Mouse (Mus musculus) large intestine, adult 2 months (tissue): ENCODE measurements around the gene U2af1. TPM values are rescaled to one million over a fixed set of nuclear protein-coding genes. Genes with fewer than 3 reads are reported as not detected.
"Not testable (repeated sequence)": the region's sequence is repeated elsewhere in the genome, so short reads cannot be mapped to it uniquely, and the experiment has no call there.

Experiments used
- DNase-seq: peaks from one replicate; pipeline ENCODE4 v3.0.0-alpha.2; 2012; ENCODE audit warnings: low read depth, low spot score
- WGBS: fragments of 180-500 bp; shearing (Covaris S2); methylation state at CpG from one replicate; pipeline ENCODE4 v1.1.7; 2018; 5-methylcytosine and 5-hydroxymethylcytosine counted together
- polyA plus RNA-seq: library from polyadenylated mRNA; depleted of rRNA; stranded (reverse); fragments of >200 nt; gene quantifications from 2 replicates; pipeline ENCODE4 v1.2.3, GENCODE M21; 2012; rRNA removed

U2af1 gene
- polyA plus RNA-seq: 62.0 and 65.5 TPM in 2 replicates

- DNase-seq: peak; percentile 87
- under 1% methylated on average over 76 of the region's 77 CpGs for WGBS
Observed at GRCm38 (mm10) chr17:31658468-31659185, at the start of gene U2af1. Gene U2af1 (minus strand): TSS chr17:31658892.

GRCm38 (mm10) chr17:31705271-31706020 is 46.8 kb upstream of the U2af1 start:
- WGBS: 75% methylated on average over 20 of the region's 20 CpGs
- no peak for DNase-seq

DNA sequence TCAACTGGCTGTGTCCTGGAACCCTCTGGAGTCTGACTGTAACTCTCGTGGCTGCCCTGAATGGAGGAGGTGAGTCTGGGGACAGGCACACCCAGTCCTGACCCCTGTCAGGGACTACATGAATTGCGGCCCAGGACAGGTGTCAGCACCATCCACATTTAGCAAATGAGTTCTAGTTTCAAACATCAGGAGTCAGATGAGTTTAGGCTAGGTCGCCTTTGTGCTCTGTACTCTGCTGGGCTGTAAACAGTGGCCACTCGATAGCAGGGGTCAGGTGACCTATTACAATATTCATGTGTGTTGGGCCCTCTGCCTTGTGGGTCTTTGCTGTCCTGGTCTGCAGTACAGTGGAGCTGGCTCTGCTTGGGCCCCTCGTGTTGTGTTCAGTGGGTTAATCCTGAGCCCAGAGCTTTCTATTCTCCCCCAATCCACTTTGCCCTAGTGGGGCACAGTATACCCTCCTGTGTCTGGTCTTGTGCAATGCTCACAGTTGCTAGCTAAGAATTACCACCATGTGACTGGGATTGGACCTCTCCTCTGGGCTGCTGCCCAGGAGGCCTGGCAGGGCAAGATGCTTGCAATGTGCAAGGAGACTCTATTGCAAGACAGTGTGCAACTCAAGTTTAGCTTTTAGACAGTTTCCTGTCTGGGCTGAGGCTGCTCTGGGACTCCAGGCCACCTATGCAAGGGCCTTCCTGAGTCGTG is 44.7 kb upstream of the U2af1 start:
- no peak for DNase-seq

GRCm38 (mm10) chr17:31698347-31698746 is 39.7 kb upstream of the U2af1 start:
- no peak for DNase-seq
- 68% methylated on average over 11 of the region's 11 CpGs for WGBS

More for the DNA sequence above, 44.7 kb upstream of the U2af1 start:
- 62% methylated on average over 6 of the region's 6 CpGs for WGBS

DNA sequence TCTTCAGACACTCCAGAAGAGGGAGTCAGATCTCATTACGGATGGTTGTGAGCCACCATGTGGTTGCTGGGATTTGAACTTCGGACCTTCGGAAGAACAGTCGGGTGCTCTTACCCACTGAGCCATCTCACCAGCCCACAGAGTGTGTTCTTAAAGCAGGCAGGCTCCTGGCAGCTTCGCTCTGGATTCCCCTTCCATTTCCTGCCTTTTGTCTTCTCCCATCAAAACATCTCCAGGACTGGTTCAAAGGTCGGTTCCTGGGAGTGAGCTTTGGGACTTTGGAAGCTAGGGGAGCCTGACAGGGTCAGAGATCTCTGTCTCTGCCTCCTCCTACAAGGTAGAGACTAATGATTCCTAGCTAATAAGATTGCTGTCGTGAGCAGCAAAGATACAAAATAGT is 36.7 kb upstream of the U2af1 start:
- WGBS: 80% methylated on average over 7 of the region's 7 CpGs
- not testable (repeated sequence) for DNase-seq

- 69% methylated on average over 1 of the region's 1 CpGs for WGBS
- DNase-seq: no peak
Observed at GRCm38 (mm10) chr17:31694949-31695348, 36.3 kb upstream of the U2af1 start.

DNA sequence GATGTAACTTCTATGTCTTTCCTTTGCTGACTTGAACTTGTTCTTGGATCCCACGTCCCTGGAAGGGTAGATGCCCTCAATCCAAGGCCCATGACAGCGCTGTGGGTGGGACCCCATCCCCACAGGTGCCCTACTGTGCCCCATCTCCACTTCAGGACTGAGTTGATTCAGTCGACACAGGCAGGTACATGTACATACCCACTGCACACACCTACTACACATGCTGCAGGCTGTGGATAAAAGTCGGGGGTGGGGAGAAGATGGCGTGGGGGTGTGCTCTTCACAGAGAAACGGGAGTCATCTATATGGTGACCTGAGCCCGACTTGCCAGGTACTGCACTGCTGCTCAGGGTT is 35.3 kb upstream of the U2af1 start:
- DNase-seq: no peak
- 55% methylated on average over 7 of the region's 7 CpGs for WGBS

DNA sequence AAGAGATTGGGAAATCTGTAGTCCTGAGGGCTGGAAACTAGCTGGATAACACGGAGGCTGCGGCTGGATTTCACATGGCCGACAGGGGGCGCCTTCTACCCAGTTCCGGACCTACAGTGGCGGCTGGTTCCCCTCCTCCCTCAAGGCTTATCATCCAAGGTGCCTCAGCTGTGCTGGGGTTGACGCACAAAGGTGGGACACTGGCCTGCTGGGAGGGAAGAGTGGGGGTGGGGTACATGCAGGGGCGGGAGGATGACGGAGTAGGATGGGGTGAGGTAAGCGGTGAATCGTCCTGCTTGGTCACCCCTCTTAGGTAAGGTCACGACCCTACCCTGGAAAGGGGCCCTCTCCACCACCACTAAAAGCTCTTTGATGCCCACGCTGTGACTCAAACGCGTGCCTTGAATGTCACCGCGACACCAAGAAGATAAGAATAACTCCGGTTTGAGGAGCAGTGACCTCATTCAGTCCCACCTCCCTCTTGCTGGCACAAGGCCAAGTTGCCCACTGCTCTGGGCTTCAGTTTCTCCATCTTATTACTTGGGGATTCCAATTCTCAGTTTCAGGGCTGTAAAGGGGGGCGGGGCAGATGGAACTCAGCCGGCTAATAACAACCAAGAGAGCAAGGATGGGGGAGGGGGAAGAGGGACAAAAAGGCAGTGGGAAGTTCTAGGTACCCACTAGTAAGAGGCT is 34.8 kb upstream of the U2af1 start:
- 2% methylated on average over 20 of the region's 20 CpGs for WGBS

GRCm38 (mm10) chr17:31692918-31693317 is 34.2 kb upstream of the U2af1 start:
- 32% methylated on average over 5 of the region's 5 CpGs for WGBS

More for the DNA sequence above, 34.8 kb upstream of the U2af1 start:
- peak; percentile 18 for DNase-seq

DNA sequence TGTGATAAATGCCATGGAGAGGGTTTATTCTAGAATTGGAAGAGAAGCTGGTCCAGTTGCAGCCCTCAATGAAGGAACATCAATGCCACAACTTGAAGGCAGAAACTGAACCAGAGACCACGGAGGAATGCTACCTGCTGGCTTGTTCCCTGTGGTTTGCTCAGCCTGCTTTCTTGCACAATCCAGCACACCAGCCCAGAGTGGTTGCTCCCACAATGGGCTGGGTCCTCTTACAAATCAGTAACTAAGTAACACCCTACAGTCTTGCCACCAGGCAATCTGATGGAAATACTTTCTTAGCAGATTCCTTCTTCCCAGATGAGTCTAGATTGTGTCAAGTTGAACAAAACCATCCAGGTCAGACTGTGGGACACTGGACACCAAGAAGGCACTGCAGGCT is 30.9 kb upstream of the U2af1 start:
- DNase-seq: no peak
- WGBS: 42% methylated on average over 1 of the region's 1 CpGs

More at GRCm38 (mm10) chr17:31692918-31693317, 34.2 kb upstream of the U2af1 start:
- no peak for DNase-seq

- 38% methylated on average over 9 of the region's 9 CpGs for WGBS
- no peak for DNase-seq
Observed at GRCm38 (mm10) chr17:31688112-31688511, 29.4 kb upstream of the U2af1 start.

DNA sequence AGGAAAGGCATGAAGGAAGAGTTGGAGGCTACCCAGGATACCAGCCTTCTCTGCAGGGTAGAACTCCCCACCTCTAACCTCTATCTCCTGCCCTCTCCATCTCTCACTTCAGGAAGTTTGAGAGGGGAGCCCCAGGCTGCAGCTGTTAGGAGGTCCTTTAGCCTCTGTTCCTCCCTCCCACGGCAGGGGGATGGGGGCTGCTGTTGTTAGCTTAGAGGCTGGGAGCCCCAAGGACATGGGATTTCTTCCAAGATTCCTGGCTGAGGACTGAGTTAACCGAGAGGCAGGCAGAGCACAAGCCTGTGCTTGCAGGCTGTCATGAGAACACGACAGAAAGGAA is 27.5 kb upstream of the U2af1 start:
- no peak for DNase-seq
- WGBS: 24% methylated on average over 3 of the region's 3 CpGs

DNA sequence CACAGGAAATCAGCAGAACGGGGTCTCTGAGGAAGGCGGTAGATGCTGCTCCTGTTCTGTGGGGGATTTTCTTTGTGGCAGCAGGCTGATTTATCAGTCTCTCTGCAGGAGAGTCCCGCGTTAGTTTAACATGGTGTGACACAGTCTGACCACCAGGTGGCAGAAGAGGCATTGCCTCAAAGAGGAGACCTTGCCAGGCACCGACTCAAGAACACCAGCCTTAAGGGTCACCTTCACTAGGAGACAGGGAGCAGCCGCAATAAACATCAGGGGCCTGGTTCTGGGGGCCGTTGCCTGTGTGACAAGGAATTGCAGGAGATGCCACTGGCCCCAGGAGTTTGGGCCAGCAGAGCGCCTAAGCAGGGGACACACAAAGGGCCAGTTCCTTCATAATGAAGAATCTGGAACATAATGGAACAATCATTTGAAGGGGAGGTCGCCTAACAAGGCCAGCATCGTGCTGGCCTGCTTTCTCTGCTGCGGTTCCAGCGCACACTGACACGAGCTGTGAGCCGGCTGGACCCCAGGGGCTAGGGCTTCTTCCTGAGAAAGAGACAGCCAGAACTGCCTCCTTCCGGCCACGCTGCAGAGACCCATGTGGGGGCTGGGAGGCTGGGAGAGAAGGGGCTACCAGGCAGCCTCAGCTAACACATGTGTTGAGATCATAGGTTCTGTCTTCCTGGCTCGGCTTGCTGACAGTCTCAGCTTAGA is 27.0 kb upstream of the U2af1 start:
- WGBS: 22% methylated on average over 17 of the region's 17 CpGs
- peak; percentile 45 for DNase-seq

GRCm38 (mm10) chr17:31680450-31680849 is 21.8 kb upstream of the U2af1 start:
- DNase-seq: no peak
- WGBS: 46% methylated on average over 2 of the region's 2 CpGs

DNA sequence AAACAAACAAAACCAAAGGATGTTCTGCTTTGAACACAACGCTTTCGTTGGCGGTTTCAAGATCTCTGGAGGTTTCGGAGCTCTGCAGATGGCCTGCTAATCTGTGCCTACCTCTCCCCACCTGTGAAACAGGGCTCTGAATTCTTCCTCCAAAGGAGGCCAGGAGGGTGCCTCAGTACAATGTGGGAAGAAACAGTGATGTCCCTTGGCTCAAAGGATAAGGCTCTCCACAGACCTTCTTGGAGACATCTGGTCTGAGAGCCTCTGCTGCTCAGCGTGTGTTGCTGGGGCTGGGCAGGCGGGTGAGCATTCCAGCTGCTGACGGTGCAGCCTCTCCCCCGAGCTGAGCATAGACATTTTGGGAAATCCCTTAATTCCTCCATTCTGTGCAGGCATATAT is 18.8 kb upstream of the U2af1 start, which contains the start of gene Cryaa:
Gene Cryaa (plus strand): TSS at position 301 of the 400 bp plus-strand sequence.
- WGBS: 68% methylated on average over 8 of the region's 8 CpGs
- no peak for DNase-seq

DNA sequence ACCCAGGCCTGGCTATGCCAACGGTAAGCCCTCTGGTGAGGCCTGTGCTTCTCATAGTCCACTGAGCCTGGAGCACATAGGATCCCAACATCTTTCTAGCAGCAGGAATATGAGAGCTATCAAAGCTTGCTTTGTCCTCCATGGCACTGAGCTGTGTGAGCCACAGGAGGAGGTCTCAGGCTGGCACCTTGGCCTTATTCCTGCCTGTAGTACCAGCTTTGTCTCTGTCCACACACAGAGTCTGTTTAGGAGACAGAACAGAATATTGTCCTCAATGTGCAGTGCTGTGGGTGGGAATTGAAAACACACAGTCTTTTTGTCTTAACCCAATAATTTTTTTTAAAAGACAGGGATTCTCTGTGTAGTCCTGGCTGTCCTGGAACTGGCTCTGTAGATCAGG is 15.7 kb upstream of the U2af1 start:
- WGBS: 43% methylated on average over 1 of the region's 1 CpGs
- no peak for DNase-seq

DNA sequence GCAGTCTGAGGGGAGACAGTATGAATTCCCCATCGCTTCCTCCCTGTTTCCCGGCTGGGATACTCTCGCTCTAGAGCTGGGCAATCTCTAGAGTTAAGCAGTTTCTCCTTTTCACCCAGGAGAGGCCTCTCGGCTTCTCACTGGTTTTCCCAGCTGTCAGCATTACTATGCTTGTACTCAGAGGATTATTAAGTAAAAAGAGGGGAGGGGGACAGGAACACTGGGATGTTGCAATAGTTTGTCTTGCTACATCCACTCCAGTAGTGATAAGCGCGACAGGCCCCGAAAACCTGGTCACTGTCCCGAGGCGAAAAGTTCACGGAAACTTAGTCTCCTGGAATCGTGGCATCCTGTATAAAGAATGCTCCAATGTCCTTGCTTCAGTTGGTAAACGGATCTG is 13.6 kb upstream of the U2af1 start:
- WGBS: 87% methylated on average over 12 of the region's 12 CpGs

GRCm38 (mm10) chr17:31671698-31672097 is 13.0 kb upstream of the U2af1 start:
- WGBS: 82% methylated on average over 8 of the region's 8 CpGs
- DNase-seq: no peak

More for the DNA sequence above, 13.6 kb upstream of the U2af1 start:
- no peak for DNase-seq

DNA sequence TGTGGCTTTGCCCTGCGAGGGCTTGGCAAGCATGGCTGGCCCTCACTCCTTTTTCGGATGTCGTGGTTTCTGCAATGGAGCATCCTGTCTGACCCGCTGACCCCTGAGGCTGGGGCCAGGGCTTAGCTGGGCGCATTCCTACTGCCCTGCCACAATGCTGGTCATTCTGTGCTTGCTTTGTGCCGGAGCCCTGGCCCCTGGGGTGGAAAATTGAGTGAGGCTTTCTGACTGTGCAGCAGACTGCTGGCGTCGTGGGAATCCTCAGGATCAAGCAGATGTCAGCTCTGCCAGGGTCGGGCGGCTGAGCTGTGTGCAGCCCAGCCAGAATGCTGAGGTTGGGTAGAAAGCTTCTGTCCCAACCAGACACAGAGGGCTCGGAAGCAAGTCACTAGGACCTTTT is 11.5 kb upstream of the U2af1 start:
- DNase-seq: no peak
- 65% methylated on average over 11 of the region's 11 CpGs for WGBS
